Mouse (Mus musculus): ENCODE measurements at regions not wholly inside any gene's neighbourhood (a gene's known extent, or its start where the extent isn't known, plus 50 kb on each side); places are given as distances from the start of the nearest gene placed in this dataset.

DNA sequence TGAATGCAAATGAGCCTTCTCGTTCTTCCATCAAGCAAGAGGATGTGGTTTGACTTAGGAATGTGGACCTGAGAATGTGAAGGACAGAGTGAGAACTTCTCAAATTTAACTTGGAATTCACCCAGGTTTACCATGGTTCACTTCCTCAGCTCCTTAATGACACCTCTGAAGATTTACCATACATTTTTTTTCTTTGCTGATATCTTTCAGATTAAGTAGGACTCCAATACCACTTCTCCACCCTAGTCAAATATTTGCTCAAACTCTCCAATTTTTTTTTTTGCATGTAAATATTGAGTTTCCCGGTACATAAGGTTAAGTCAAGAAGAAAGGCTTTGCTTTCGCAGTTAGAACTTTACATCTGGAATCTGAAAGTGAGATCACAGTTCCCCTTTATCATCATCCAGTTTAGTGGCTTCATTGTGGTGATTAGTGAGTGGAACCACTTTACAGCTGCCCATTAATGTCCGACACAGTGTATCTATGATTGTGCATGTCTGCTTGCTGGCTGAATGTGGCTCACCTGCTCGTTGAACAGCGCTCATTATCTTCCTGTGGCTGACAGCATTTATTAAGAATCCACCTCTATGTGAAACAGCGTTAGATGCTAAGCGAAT lies 446.0 kb upstream of the Adam34 start:
- DNase-seq (ENCODE audit: low spot score) = no peak

DNA sequence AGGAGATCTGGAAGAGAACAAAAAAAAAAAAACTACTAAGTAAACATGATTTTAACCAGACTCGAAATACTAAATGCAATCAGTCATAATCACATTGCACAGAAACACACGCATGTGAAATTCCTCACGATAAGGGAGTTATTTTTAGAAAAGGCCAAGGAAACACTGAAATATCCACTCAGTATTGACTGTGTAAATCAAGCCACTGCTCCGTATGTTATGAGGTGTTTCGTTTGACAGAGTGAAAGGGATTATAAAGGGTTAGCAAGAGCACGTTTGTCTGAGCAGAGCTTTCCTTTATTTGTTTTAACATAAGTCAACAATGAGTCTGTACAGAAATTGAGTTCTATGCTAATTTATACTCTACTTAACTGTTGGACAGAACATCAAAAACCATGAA lies 455.3 kb upstream of the Adam34 start:
- no peak for DNase-seq (ENCODE audit: low spot score)

DNA sequence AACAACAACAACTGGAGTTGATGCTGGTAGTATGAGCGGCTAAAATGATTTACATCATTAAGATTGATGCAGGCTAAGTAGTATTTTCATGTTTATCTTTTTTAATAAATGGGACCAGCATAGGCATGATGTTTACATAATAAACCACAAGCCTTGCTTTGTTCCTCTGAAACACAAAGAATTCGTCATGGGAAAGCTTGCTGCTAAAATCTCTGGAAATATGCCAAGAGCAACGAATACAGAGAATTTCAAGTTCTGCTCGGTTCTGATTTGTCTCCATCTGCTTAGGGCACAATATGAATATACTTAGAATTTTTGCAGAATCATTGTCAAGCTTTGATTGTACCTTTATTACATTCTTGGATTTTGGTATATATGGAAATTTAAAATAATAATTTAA lies 467.2 kb upstream of the Adam34 start:
- DNase-seq (ENCODE audit: low spot score) = no peak

DNA sequence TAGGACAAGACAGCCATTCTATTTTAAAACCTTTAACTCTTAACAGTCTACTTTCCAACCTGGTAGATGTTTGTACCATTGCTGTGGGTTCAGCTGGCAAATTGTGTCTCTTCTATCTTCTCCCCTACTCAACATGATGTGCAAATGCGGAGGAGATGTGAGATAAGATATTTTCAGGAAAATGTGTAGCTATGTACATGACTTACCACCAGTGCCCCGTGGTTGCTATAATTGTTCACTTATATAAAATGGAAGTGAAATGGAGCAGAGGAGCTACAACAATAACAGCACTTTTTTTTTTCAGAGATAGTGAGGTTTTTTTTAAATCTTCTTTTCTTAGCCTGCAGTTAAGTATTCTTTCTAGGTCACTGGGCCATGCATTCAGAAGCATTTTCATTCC lies 492.4 kb upstream of the Adam34 start:
- no peak for DNase-seq (ENCODE audit: low spot score)

DNA sequence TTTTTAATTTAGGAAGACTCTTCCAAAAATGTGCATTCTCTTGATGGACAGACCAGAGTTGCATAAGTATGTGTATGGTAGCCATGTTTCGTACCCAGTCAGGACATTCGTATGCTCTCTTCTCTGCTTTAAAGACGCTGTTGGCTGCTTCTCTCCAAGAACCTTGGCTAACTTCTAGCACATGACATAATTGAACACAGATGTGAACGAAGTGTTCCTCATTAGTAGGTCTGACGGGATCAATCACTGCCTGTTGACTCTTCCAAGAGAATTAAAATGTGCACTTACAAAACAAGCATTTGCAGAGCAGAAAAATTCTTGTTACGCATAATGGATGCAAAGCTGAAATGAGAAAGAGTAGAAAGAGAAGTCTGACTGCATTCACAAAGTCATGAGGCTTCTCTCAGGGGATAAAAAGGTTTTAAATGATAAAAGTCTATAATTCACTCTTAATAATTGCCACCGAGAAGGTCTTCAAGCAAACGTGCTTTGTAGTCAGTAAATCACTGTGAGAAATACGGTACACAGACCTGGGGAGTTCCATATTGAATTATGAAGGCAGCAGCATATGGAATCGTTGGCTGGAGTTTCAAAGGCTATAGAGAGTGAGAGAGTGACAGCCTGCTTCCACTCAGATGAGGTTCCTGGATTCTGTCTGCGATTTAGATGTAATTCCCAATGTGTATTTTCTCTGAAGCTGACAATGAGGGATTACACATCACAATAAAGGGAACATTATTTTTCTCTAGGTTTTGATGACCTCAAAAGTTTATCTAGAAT lies 496.7 kb upstream of the Adam34 start:
- DNase-seq (ENCODE audit: low spot score) = peak; percentile 44

DNA sequence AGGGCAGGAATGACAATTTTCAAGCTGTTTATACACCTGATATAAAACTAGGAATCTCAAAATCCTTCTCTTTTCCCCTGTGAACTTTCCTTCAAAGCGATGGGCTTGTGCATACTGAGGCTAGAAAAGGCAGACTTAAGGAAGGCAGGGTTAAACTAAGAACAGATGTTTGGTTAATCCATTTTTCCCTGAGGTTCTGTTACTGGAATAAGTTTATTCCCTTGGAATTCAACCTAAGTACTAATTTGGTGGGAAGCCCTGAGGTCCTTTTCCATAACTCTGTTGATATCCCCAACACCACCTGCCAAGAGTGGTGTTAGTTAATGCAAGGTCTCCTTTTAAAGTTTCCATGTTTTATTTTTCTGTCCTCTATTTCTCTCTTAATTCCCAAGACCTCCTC lies 512.5 kb upstream of the Adam34 start:
- DNase-seq (ENCODE audit: low spot score) = no peak

DNA sequence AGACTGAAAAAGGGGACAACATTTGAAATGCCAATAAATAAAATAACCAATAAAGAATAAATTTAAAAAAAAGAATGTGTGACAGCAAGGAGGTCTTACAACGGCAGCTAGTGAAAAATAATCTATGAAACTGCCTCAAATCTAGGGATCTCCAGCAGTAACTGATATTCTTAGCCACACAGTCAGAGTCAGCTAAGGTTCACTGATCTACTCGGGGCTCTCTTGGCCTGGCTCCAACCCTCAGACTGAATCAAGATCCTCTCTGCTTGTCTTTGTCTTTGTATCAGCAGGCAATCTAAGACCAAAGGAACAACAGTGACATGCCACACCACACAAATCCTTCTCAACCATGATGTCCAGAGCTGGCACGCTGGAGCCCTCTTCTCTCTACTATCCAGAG lies 542.5 kb upstream of the Adam34 start:
- DNase-seq (ENCODE audit: low spot score) = no peak

DNA sequence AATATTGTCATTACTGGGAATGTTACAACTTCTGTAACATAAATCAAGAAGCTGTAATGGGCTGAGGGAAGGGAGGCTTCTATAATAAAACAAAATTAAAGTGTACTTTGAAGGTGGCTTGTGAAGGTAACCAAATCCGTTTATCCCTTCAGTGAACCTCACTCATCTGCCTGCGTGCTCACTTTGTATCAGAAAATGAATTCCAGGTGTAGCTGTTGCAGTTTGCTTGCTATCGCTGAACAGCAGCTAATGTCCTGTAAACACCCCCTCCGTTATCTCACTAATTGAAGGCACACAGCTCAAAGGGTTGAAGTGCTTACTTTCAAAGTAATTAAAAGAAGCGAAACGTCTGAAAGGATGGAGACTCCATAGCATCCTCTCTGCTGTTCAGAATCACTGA lies 547.2 kb upstream of the Adam34 start:
- DNase-seq (ENCODE audit: low spot score) = peak; percentile 27

DNA sequence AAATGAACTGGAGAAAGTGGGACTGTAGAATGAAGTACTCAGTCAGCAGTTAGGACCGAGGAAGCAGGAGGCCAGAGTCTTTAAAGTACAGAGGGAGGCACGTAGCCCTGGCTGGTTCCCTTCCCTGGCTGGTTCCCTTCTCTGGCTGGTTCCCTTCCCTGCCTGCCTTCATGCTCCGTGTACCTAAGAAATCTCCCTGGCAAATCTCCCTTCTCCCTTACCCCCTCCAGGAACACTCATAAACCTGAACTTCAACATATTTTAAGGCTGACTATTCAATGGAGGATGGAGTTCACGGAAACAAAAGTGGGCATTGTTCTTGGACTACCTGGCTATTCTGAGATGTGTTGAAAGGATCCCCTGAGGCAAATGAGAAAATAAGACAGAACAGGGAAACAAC lies 551.2 kb upstream of the Adam34 start:
- DNase-seq (ENCODE audit: low spot score) = no peak

DNA sequence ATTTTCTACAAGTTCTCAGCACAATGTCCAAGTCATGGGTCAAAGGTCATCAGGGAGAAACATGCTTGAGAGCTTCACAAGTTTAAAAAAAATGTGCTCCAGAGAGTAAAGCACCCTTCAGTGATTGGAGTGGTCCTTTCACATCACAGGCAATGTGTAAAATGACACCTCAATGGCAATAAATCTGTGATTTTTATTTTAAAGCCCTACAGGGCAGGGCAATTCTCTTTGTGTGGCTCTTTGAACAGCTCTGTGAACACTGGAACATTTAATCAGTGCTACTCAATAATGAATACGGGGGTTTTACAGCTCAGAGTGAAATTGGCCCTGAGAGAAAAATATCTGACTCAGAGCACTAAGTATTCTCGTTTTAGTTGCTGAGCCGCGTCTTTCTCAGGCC lies 563.5 kb upstream of the Adam34 start:
- DNase-seq (ENCODE audit: low spot score) = peak; percentile 11

DNA sequence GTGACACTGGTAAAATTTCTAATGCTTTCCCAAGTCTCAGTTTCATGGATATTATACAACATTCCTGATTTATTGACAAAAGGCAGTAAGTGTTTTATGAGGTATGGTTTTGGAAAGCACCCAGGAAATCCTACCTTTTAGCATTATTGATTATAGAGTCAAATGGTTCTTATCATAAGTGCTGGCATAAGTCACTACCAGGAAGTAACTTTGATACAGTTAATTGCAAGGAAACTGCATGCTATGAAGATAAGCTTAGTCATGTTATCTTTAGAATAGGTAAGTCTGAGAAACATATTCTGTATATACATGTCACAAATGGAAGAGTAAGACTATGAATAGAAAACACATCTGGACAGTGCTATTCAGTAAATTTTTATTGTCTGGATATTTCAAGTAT lies 608.4 kb upstream of the Adam34 start:
- DNase-seq (ENCODE audit: low spot score) = no peak

DNA sequence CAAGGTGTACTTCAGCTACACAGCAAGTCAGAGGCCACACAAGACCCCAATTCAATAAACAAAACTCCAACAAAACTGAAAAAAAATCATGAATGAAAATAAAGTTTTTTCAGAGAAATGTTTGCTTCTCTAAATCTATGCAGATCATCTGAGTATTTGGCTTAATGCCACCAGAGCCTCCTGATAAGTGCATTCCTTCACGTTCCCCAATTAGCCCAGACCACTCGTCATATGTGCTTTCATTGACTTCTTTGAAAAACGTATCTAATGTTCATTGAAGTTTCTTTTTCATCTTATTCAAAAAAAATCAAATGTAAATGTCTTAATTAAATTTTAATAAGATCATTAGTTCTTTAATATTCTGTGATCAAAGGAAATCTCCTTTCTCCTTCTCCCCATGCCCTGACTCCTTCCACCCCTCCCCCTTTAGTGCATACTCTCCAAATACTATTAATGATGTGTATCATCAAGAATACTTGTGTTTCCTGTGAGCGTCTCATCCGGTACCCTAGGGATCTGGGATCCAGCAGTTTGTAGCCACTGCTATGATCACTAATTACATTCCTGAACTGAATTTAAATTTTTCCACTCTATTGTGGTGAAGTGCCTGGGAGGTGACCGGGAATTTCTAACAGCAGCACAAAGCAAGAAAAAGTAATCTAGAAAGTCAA lies 600.8 kb upstream of the Fat1 start:
- DNase-seq (ENCODE audit: low spot score) = no peak

DNA sequence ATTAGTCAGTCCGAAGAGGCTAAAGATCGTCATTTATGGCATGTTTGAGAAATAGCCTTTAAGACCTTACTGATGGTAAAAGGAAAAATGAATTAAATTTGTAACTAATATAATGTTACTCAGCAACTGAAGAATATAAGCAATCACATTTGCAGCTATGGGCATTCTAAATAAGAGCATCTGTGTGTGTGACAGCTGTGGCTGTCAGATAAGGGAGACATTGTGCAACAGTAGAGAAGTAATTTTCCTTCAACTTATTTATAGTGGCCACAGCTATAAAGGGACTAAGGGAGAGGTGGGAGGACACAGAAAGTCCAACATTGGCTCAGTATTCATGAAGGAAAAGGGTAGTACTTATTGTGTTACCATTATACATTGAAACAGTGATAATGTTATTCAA lies 591.8 kb upstream of the Fat1 start:
- DNase-seq (ENCODE audit: low spot score) = no peak

DNA sequence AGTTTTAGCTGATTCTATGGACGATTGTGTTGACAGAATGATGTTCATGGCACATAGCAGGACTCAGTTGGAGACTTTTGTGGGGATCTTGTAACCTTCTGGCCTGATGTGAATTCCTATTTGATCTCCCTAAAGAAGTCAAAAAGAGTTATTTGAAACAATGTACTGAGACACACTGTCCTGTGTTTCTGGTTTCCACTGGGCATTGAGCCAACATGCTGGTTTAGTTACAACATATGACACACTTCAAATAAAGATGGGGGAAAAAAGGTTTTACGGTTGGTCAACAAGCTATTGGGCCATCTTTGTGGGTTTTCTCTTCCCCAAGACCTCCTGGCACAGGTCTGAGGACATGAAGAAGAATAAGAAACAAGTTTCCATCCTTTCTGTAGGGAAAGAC lies 591.3 kb upstream of the Fat1 start:
- no peak for DNase-seq (ENCODE audit: low spot score)

DNA sequence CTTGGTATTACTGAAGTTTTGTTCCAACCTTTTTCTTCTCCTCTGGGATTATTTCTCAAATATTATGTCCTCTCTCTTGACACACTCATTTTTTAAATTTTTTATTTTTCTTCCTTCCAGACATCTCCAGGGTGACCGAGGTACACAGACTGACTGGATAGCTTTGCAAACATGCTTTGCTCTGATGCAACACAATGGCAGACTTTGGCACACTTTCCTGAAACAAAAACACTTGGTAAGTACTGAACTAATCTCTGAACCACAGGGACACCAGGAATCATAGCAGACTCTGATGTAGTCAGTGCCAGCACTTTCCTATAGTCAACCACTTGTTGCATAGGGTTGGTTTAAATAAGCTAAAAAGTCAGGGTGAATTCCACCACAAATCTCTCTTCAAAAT lies 587.8 kb upstream of the Fat1 start:
- DNase-seq (ENCODE audit: low spot score) = no peak

DNA sequence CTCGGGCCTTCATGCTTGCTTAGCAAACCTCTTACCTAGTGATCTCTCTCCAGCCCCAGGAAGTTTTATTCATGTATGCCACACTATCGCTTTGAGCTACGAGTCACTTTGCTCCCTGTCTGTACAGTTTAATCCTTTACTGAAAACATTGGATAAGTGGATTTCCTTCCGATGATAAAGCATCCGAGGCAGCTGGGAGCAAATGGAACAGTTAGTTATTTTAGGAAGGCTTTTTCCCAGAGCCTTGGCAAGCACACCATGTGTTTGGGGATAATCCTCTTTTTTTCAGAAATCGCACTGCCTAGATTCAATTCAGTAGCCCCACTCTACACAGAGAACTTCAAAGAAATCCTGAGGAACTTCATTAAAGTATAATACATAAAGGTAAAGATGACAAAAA lies 561.3 kb upstream of the Fat1 start:
- DNase-seq (ENCODE audit: low spot score) = no peak

DNA sequence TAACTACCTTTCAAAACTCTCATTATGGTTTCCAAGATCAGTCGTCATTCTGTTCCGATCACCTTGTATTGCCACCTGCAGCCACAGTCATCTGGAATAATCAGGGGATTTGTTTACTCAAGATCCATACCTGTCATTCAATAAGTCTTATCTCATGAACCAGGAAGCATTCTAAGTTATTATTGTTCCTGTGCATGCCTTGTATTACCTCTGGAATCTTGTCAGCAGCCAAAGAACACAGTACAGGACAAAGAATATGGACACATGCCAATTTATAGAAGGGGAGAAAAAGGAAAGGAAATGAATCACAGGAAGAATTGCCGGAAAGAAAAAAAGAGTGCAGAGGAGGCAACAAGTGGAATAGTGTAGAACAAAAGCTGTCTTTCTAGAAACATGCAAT lies 557.5 kb upstream of the Fat1 start:
- no peak for DNase-seq (ENCODE audit: low spot score)

DNA sequence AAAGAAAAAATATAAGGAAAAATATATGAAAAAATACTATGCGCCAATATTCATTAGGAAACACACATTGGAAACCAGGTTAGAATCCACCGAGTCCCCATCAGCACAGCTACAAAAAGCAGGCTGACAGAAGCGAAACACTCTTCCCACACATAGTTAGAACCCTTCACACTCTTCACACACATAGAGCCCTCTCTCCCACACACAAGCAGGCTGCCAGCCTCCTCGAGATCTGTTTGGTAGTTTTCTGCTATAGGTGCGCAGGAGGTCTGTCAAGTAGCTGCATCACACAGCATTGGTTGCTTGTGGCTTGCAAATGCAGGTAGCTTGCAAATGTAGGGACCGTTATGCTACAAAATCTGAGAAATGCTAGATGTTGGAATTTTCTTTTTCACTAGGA lies 526.8 kb upstream of the Fat1 start:
- no peak for DNase-seq (ENCODE audit: low spot score)

DNA sequence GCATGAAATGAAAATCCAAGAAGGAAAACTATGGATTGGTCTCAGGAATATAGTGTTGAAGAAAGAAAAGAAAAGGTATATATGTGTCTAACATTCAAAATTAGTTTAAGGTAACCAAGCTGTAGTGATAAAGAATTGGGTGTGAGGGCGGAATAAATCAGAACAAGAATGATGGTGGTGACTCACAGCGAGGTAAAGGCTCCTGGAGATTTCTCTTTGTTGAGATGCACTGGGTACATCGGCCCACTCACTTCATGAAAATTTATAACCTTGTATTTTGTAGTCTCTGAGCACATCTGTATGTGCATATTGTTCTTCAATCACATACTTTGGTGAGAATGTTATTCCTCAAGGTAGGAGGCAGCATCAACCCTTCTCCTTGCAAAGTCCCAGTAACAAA lies 525.0 kb upstream of the Fat1 start:
- no peak for DNase-seq (ENCODE audit: low spot score)

DNA sequence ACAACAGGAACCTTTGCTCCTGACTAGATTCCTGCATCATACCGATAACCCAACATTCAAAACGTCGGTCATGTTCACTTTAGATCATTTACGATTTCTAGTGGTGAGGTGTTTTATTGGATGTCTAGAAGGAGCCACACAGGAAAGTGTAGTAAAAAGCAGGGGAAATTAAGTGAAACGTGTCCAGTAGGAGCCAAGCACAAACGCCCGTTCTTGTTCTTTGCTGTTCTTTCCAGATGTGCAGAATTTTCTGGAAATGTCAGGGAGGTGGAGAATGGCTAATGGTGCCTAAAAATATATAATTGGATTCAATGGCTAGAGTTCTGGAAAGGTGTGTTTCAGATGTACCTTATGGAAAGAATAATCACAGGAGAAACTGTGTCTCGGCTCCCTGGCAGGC lies 517.2 kb upstream of the Fat1 start:
- no peak for DNase-seq (ENCODE audit: low spot score)

DNA sequence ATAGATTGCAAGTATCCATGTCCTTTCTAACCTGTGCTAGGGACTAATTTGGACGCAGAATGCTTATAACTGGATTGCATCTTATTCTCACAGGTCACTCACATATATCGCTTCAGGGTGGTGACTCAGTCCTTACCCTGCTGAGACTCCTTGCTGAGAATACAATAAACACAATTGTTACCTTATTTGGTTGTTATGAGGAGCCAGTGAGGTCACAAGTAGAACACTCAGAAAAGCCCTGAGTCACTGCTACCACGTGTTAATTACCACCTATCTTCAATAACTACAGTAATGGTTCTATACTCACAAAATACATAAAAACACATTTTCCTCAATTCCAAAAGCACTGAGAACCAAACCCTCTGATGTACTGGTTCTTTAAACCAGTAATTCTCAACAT lies 479.8 kb upstream of the Fat1 start:
- no peak for DNase-seq (ENCODE audit: low spot score)

DNA sequence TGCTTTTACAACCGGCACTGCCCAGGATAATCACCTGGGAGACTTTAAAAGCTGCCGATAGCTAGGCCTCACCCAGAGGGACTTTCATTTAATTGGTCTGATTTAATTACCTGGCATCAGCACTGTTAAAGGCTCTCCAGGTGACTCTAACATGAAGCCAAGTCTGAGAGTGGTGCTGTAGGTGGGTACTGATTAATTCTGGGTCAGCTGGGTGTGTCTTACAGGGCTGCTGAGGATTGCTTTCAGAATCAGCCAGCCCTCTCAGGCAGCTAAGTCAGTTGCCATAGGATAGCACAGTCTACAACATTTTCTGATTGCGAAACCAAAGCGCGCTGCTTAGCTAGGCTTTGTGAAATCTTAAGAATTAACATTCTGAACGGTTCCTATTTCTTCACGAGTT lies 478.9 kb upstream of the Fat1 start:
- DNase-seq (ENCODE audit: low spot score) = no peak

DNA sequence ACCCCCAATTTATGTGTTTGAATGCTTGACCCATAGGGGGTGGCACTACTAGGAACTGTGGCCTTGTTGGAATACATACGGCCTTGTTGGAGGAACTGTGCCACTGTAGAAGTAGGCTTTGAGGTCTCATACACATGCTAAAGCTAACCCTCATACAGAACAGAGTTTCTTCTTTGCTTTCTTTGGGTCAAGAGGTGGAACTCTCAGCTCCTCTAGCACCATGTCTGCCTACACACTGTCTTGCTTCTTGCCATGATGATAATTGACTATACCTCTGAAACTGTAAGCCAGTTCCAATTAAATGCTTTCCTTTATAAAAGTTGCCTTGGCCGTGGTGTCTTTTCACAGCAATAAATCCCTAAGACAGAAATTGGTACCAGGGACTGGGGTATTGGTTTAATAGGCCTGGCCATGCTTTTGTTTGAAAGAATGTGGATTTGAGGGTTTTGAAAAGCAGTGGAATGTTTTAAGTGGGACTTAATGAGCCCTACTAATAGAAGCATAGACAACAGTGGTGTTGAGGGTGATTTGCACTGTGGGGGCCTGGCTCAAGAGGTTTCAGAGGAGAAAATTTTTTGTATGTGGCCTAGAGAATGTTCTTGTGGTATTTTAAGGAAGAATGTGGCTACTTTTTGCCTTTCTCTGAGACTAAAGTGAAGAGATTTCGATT lies 468.7 kb upstream of the Fat1 start:
- no peak for DNase-seq (ENCODE audit: low spot score)
